Mouse (Mus musculus): ENCODE results near the gene Batf2. TPM values are rescaled to one million over a fixed set of nuclear protein-coding genes. Genes with fewer than 3 reads are reported as not detected.
A peak's percentile ranks its signal among the peaks of the same experiment; 100 is the strongest.

Batf2 gene
- polyA plus RNA-seq, 1 experiment, result 8.0 TPM

DNA sequence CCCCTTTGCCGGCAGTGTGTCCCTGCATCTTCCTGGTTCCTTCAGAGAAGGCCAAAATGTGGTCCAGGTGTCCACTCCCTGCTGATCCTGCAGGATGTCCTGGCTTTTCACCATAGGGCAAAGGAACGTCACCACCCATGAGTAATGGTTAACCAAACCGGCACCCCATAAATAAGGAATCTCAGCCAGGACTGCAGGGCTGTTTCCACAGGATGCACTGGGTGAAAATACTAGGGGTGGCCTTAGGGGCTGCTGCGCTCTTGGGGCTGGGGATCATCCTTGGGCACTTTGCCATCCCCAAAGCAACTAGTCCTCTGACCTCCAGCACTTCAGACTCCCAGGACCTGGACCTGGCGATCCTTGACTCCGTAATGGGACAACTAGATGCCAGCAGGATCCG lies 35.2 kb upstream of the Batf2 start, which contains the start of gene Naaladl1:
Gene Naaladl1 (plus strand): TSS at position 197 of the 400 bp plus-strand sequence.
- TF ChIP-seq CTCF (IDR thresholded peaks at IDR 0.05; ENCODE audit: extremely low read depth, insufficient read depth, insufficient read length, insufficient replicate concordance) (no peak), POLR2A (IDR thresholded peaks at IDR 0.05; ENCODE audit: low read depth, low read length) (no peak)
- H3K27ac ChIP-seq (ENCODE audit: insufficient read depth, low read length), result no peak within 1 kb of the TSS
- no peaks in the 10 kb centered on the region for H3K36me3 ChIP-seq (ENCODE audit: control insufficient read depth, insufficient read depth, low read length)
- 96% methylated on average over 7 of the region's 7 CpGs for WGBS
- H3K27me3 ChIP-seq (ENCODE audit: control insufficient read depth, insufficient read depth, low read length), result no peaks in the 10 kb centered on the region
- H3K4me1 ChIP-seq (ENCODE audit: control insufficient read depth, insufficient read depth, insufficient read length), result no peaks in the 10 kb centered on the region
- no peak within 1 kb of the TSS for H3K4me3 ChIP-seq (ENCODE audit: extremely low read depth, insufficient read depth, insufficient read length)
- no peak for DNase-seq (ENCODE audit: low read depth in 1 of 2, low spot score in 2 of 2)

DNA sequence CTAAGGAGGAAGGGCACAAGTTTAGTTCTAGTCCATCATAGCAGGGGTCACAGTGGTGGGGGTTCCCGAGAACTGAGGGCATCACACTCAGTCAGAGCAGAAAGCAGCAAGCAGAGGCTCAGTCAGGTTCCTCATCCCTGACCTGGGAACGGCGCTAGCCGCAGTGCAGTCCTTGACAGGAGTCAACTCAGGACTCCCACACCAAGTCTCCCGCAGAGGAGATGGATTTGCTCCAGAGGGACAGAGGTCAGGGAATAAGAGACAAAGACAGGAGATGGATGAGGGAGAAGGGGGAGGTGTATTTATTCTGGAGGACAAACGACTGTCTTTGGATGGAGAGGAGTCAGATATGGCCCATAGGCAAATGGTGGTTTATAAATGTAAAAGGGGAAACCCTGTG lies 27.7 kb upstream of the Batf2 start:
- no peak for TF ChIP-seq POLR2A (IDR thresholded peaks at IDR 0.05; ENCODE audit: low read depth, low read length)
- TF ChIP-seq CTCF (IDR thresholded peaks at IDR 0.05; ENCODE audit: extremely low read depth, insufficient read depth, insufficient read length, insufficient replicate concordance), result no peak
- H3K27ac ChIP-seq (ENCODE audit: insufficient read depth, low read length), result no peak overlapping the region
- peaks cover 10% of the 10 kb centered on the region; the same call in 1 of the 2 replicates for H3K36me3 ChIP-seq (ENCODE audit: control insufficient read depth, insufficient read depth, low read length)
- H3K27me3 ChIP-seq (ENCODE audit: control insufficient read depth, insufficient read depth, low read length), result no peaks in the 10 kb centered on the region
- DNase-seq (ENCODE audit: low read depth in 1 of 2, low spot score in 2 of 2), result no peak
- H3K4me1 ChIP-seq (ENCODE audit: control insufficient read depth, insufficient read depth, insufficient read length), result no peaks in the 10 kb centered on the region; the same call in 1 of the 2 replicates
- H3K4me3 ChIP-seq (ENCODE audit: extremely low read depth, insufficient read depth, insufficient read length), result no peak overlapping the region
- WGBS, result 85% methylated on average over 6 of the region's 6 CpGs

DNA sequence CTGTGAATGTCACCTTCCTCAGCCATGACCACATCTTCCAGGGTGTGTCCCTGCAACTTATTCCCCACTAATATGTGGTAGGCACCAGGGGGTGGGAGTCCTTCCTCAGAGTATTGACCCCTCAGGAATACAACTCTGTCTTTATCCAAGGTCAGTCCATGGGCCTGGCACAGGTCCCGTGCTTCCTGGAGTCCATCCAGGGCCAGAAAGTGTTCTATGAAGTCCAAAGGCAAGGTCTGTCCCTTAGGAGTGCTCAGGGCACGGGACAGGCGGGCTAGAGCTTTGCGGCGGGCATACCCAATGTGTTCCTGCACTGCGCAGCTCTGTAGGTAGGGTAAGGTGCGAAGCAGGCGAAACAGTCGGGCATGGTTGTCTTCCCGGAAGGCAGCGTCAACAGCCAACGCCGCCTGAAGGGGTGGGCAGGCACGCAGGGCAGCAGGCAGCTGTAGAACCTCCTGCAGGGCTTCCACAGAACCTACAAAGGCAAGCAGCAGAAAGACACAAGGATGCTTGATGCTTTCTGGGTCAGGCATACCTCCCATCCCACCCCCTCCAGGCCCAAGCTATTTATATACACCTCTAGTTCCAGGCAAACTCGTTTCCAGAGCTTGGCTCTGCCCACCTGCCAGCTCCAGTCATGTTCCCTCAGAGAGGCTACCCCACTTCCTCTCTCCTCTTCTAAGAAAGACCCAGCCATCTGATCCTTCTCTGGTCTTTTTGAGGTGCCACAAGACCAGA lies 24.5 kb upstream of the Batf2 start:
- H3K4me1 ChIP-seq (ENCODE audit: control insufficient read depth, insufficient read depth, insufficient read length), result no peaks in the 10 kb centered on the region; the same call in 1 of the 2 replicates
- WGBS, result 89% methylated on average over 15 of the region's 15 CpGs
- TF ChIP-seq CTCF (IDR thresholded peaks at IDR 0.05; ENCODE audit: extremely low read depth, insufficient read depth, insufficient read length, insufficient replicate concordance) (no peak), POLR2A (IDR thresholded peaks at IDR 0.05; ENCODE audit: low read depth, low read length) (no peak)
- no peak for DNase-seq (ENCODE audit: low read depth in 1 of 2, low spot score in 2 of 2)
- no peaks in the 10 kb centered on the region for H3K27me3 ChIP-seq (ENCODE audit: control insufficient read depth, insufficient read depth, low read length)
- peaks cover 12% of the 10 kb centered on the region; the same call in 1 of the 2 replicates for H3K36me3 ChIP-seq (ENCODE audit: control insufficient read depth, insufficient read depth, low read length)
- H3K4me3 ChIP-seq (ENCODE audit: extremely low read depth, insufficient read depth, insufficient read length), result no peak overlapping the region
- no peak overlapping the region for H3K27ac ChIP-seq (ENCODE audit: insufficient read depth, low read length)

DNA sequence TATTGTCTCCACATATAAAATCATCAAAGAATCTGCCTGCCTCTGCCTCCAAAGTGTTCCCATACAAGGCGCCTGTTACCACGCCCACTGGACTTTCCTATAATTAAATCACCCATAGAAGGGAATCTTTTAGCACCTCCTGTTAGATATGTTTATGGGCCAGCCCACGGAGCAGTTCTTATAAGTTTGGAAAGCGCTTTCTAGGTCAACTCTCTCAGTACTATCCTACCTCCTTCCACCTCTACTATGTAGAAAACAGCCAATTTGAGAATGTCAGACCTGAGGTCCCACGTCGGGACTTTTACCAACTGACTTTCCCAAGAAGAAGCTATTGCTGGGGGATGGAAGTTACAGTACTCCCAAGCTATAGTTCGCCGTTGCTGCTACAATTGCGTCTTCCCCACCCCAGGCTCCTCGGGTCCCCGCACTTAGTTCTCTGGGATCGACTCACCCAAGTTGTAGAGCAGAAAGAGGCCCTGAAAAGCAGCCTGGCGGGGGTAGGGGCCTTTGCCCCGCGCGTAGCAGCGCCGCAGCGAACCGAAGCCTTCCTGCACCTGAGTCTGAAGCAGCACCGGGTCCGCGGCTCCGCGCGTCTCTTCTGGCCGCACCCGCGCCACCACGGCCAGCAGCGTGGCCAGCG lies 23.3 kb upstream of the Batf2 start:
- peak overlapping the region; percentile 95 for H3K27ac ChIP-seq (ENCODE audit: insufficient read depth, low read length)
- peaks cover 17% of the 10 kb centered on the region for H3K36me3 ChIP-seq (ENCODE audit: control insufficient read depth, insufficient read depth, low read length)
- H3K4me3 ChIP-seq (ENCODE audit: extremely low read depth, insufficient read depth, insufficient read length), result peak overlapping the region; percentile 87
- H3K4me1 ChIP-seq (ENCODE audit: control insufficient read depth, insufficient read depth, insufficient read length), result no peaks in the 10 kb centered on the region; the same call in 1 of the 2 replicates
- DNase-seq (ENCODE audit: low read depth in 1 of 2, low spot score in 2 of 2), result no peak
- no peaks in the 10 kb centered on the region for H3K27me3 ChIP-seq (ENCODE audit: control insufficient read depth, insufficient read depth, low read length)
- TF ChIP-seq CTCF (IDR thresholded peaks at IDR 0.05; ENCODE audit: extremely low read depth, insufficient read depth, insufficient read length, insufficient replicate concordance), result no peak
- TF ChIP-seq POLR2A (IDR thresholded peaks at IDR 0.05; ENCODE audit: low read depth, low read length), result no peak
- WGBS, result 3% methylated on average over 32 of the region's 32 CpGs

DNA sequence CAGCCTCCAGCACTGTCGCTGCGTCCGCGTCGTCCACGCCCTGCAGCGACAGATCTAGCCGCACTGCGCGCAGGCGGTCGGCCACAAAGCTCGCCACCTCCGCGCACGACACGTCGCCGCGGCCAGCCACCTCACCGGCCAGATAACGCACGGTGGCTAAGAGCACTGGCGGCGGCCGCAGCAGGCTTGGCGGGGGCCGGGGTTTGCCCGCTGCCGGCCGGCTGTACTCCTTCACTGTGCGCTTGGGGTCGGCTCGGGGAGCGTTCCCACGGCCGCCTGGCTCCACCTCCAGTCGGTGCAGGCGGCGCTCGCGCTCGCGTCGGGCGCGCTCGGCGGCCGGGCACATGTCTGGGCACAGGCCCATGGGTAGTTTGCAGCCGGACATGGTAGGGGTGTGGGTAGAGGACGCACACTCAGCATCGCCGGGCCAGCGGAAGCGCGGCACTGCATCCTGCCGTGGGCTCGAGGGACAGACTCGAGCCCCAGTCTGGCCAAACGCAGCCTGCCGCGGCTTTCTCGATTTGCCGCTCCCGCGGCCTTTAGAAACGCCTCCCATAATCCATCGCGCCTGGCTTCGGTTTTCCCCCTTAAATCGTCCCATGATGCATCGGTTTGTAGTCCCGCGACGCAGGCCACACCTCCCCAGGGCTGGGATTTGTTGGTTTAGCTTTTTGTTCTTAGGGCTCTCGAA lies 22.7 kb upstream of the Batf2 start, which contains the start of gene Sac3d1:
Gene Sac3d1 (minus strand): TSS at position 665 of the 691 bp plus-strand sequence.
- peaks cover 17% of the 10 kb centered on the region for H3K36me3 ChIP-seq (ENCODE audit: control insufficient read depth, insufficient read depth, low read length)
- peak within 1 kb of the TSS; percentile 95 for H3K27ac ChIP-seq (ENCODE audit: insufficient read depth, low read length)
- no peaks in the 10 kb centered on the region for H3K27me3 ChIP-seq (ENCODE audit: control insufficient read depth, insufficient read depth, low read length)
- peak; percentile 38 for TF ChIP-seq POLR2A (IDR thresholded peaks at IDR 0.05; ENCODE audit: low read depth, low read length)
- TF ChIP-seq CTCF (IDR thresholded peaks at IDR 0.05; ENCODE audit: extremely low read depth, insufficient read depth, insufficient read length, insufficient replicate concordance), result no peak
- peak within 1 kb of the TSS; percentile 87 for H3K4me3 ChIP-seq (ENCODE audit: extremely low read depth, insufficient read depth, insufficient read length)
- H3K4me1 ChIP-seq (ENCODE audit: control insufficient read depth, insufficient read depth, insufficient read length), result no peaks in the 10 kb centered on the region; the same call in 1 of the 2 replicates
- WGBS, result under 1% methylated on average over 77 of the region's 77 CpGs
- DNase-seq (ENCODE audit: low read depth in 1 of 2, low spot score in 2 of 2), result peak; percentile 81 to 88

DNA sequence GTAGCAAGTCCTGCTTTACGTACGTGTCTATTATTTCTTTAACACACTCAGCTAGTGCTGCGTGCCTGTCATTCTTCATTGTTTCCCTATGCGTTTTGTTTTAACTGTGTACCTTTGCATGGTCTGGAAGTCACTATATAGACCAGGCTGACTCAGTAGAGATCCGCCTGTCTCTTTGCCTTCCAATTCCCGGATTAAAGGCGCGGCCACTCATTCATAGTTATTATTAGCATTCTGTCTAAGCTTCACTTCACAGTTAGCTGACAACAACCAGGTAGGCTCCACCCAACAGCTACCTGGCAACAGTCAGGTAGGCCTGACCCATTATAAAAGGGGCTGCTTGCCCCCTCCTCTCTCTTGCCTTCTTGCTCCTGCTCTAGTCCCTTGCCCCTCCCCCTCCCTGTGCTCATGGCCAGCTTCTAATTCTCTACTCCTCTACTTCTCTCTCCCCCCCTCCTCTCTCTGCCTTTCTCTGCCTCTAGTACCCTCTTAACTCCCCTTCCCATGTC lies 22.1 kb upstream of the Batf2 start:
- H3K4me3 ChIP-seq (ENCODE audit: extremely low read depth, insufficient read depth, insufficient read length), result peak overlapping the region; percentile 87; the same call in 1 of the 2 replicates
- no peaks in the 10 kb centered on the region; the same call in 1 of the 2 replicates for H3K4me1 ChIP-seq (ENCODE audit: control insufficient read depth, insufficient read depth, insufficient read length)
- peaks cover 17% of the 10 kb centered on the region for H3K36me3 ChIP-seq (ENCODE audit: control insufficient read depth, insufficient read depth, low read length)
- H3K27me3 ChIP-seq (ENCODE audit: control insufficient read depth, insufficient read depth, low read length), result no peaks in the 10 kb centered on the region
- H3K27ac ChIP-seq (ENCODE audit: insufficient read depth, low read length), result no peak overlapping the region
- no peak for TF ChIP-seq POLR2A (IDR thresholded peaks at IDR 0.05; ENCODE audit: low read depth, low read length)
- TF ChIP-seq CTCF (IDR thresholded peaks at IDR 0.05; ENCODE audit: extremely low read depth, insufficient read depth, insufficient read length, insufficient replicate concordance), result no peak
- no peak for DNase-seq (ENCODE audit: low read depth in 1 of 2, low spot score in 2 of 2)
- 4% methylated on average over 8 of the region's 8 CpGs for WGBS

Data from spleen, adult 2 months (tissue).